Mouse (Mus musculus) urinary bladder, postnatal 0 days (tissue): ENCODE measurements around the gene Nms. TPM values are rescaled to one million over a fixed set of nuclear protein-coding genes. Genes with fewer than 3 reads are reported as not detected.

Source experiments
- polyA plus RNA-seq: library from polyadenylated mRNA; unstranded; fragments of >200 nt; fragmentation: Nextera tagmentation; extraction: Ambion mirVana; gene quantifications from 2 replicates; pipeline ENCODE4 v1.2.1, GENCODE M21; 2015

The Nms gene
- not detected in 2 replicates for polyA plus RNA-seq

GRCm38 (mm10) chr1:38938849-38939248, at the start of gene Nms:
Gene Nms, plus strand, starts transcription at chr1:38939149.

DNA sequence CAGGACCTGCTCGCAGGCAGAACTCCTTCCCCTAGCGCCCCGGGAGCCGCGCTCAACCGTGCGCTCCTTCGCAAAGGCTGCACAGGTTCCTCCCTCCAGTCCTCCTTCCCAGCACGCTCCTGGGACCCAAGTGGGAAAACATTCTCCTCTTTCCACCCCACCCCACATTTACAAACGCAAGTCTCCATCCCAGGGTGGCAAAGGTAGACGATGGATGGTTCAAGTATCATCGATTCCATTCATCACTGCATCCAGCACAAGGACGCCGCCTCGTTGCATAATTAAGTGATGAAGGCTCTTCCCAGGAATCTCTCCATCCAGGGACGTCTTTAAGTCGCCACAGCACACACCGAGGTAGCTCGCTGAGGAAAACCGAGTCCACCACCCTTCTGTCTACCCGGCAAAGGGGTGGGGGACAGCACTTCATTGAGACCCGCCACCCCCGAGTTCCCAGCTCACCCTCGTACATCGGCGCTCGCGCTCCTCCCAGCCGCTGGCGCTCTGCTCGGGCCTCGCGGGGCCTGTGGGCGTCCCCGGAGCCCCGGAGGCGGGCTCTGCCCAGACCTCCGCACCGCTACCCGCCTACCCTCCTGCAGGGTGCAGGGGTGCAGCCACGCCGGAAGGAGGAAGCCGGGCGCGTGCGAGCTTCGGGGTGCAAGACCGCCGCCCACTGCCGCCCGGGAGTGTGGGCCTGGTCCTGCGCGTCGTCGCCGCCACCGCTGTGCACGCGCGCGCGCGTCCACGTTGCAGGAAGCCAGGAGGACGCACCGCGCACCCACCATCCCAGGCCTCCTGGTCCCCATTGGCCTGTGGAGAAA, 41.3 kb upstream of the Nms start, which contains the start of gene Chst10:
Gene Chst10 (minus strand): TSS at position 731 of the 818 bp plus-strand sequence.

GRCm38 (mm10) chr1:38985308-38985707, 46.4 kb downstream of the Nms start, which contains the start of gene Pdcl3:
Gene Pdcl3, plus strand, starts transcription at chr1:38985608.

Other genes with a start within 250 kb of the Nms start
- 0.22 and 0.23 TPM in 2 replicates for gene Lonrf2, start 102.4 kb upstream of the Nms start, polyA plus RNA-seq
- gene Chst10, start 41.0 kb upstream of the Nms start, polyA plus RNA-seq = 1.3 and 1.8 TPM in 2 replicates
- 280 and 360 TPM in 2 replicates for gene Pdcl3, start 46.5 kb downstream of the Nms start, polyA plus RNA-seq